Mouse (Mus musculus): Measurements from ENCODE around the gene Gm28230.

DNA sequence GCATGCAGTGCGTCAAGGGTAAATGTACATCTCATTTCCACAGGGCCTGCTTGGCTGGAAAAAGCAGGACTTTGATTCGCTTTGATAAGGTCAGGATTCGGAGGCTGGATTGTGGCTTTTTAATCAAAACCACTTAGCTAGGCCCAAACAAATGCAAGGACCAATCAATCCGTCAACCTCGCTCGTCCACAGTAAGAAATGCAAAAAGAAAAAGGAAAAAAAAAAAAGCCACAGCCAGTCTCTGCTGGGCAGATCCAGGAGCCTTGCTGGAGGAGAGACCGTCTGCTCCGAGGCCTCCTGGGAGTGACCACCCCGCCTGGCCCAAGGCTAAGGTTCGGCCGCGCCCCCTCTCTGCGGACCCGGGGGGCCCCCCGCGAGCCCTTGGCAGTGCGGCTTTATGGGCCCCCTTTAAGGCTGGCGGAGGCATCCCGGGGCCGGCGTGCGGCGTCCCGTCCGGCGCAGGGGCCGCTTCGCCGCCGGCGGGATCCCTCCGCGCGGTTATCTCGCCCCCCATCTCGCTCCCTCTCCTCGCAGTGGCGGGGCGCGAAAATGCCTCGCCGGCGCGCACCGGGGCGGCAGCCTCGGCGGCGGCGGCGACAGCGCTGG, 22.0 kb upstream of the Gm28230 start, which contains the start of gene Hoxd8:
- TF ChIP-seq CTCF (IDR thresholded peaks at IDR 0.05; ENCODE audit: low read depth) (no peak), EP300 (IDR thresholded peaks at IDR 0.05; ENCODE audit: low read depth) (no peak)
